Mouse (Mus musculus): ENCODE results near the gene Dcaf17. TPM values are rescaled to one million over a fixed set of nuclear protein-coding genes. Genes with fewer than 3 reads are reported as not detected.

The Dcaf17 gene
- polyA plus RNA-seq, 1 experiment from 2014 or later = 18.9 TPM

- H3K27ac ChIP-seq (ENCODE audit: poor library complexity, severe bottlenecking) = no peak overlapping the region
- ATAC-seq (ENCODE audit: insufficient number of reproducible peaks, low FRiP score) = no peak
- H3K4me2 ChIP-seq = no peak overlapping the region
- 80% methylated on average over 13 of the region's 13 CpGs for WGBS
- H3K4me1 ChIP-seq (replicated peaks) = peaks cover 20% of the 10 kb centered on the region
- no peak overlapping the region for H3K9ac ChIP-seq
- no peak overlapping the region for H3K4me3 ChIP-seq
- H3K9me3 ChIP-seq (replicated peaks) = no peaks in the 10 kb centered on the region
- H3K27me3 ChIP-seq (replicated peaks) = peaks cover 28% of the 10 kb centered on the region
- no peaks in the 10 kb centered on the region for H3K36me3 ChIP-seq
Observed at GRCm38 (mm10) chr2:71122268-71123029, 67.3 kb downstream of the Dcaf17 start.

GRCm38 (mm10) chr2:71123591-71123990, 68.5 kb downstream of the Dcaf17 start:
- Histone ChIP-seq H3K9ac (no peak overlapping the region), H3K4me1 (replicated peaks) (peaks cover 9% of the 10 kb centered on the region), H3K36me3 (no peaks in the 10 kb centered on the region), H3K9me3 (replicated peaks) (no peaks in the 10 kb centered on the region), H3K4me3 (no peak overlapping the region), H3K4me2 (no peak overlapping the region), H3K27ac (ENCODE audit: poor library complexity, severe bottlenecking) (no peak overlapping the region), H3K27me3 (replicated peaks) (peaks cover 23% of the 10 kb centered on the region)
- no peak for ATAC-seq (ENCODE audit: insufficient number of reproducible peaks, low FRiP score)
- 47% methylated on average over 2 of the region's 2 CpGs for WGBS

GRCm38 (mm10) chr2:71127779-71128534, 72.8 kb downstream of the Dcaf17 start:
- no peaks in the 10 kb centered on the region for H3K36me3 ChIP-seq
- H3K9me3 ChIP-seq (replicated peaks) = no peaks in the 10 kb centered on the region
- no peak overlapping the region for H3K4me2 ChIP-seq
- H3K27me3 ChIP-seq (replicated peaks) = no peaks in the 10 kb centered on the region
- ATAC-seq (ENCODE audit: insufficient number of reproducible peaks, low FRiP score) = no peak
- no peak overlapping the region for H3K4me3 ChIP-seq
- peaks cover 5% of the 10 kb centered on the region; the same call in 1 of the 2 replicates for H3K4me1 ChIP-seq (replicated peaks)
- H3K27ac ChIP-seq (ENCODE audit: poor library complexity, severe bottlenecking) = no peak overlapping the region
- 80% methylated on average over 10 of the region's 10 CpGs for WGBS
- no peak overlapping the region for H3K9ac ChIP-seq

GRCm38 (mm10) chr2:71130366-71130765, 75.2 kb downstream of the Dcaf17 start:
- no peak for ATAC-seq (ENCODE audit: insufficient number of reproducible peaks, low FRiP score)
- Histone ChIP-seq H3K4me2 (no peak overlapping the region), H3K4me3 (no peak overlapping the region), H3K9ac (no peak overlapping the region), H3K27me3 (replicated peaks) (peaks cover 4% of the 10 kb centered on the region; the same call in 1 of the 2 replicates), H3K27ac (ENCODE audit: poor library complexity, severe bottlenecking) (no peak overlapping the region), H3K9me3 (replicated peaks) (no peaks in the 10 kb centered on the region), H3K4me1 (replicated peaks) (0 out of 2 replicates have a peak, but pooled peaks cover 5% of the 10 kb centered on the region), H3K36me3 (no peaks in the 10 kb centered on the region)
- 84% methylated on average over 2 of the region's 2 CpGs for WGBS

GRCm38 (mm10) chr2:71131866-71132496, 76.9 kb downstream of the Dcaf17 start:
- Histone ChIP-seq H3K36me3 (no peaks in the 10 kb centered on the region), H3K4me3 (no peak overlapping the region), H3K4me2 (no peak overlapping the region), H3K4me1 (replicated peaks) (0 out of 2 replicates have a peak, but pooled peaks cover 5% of the 10 kb centered on the region), H3K27ac (ENCODE audit: poor library complexity, severe bottlenecking) (no peak overlapping the region), H3K9ac (no peak overlapping the region), H3K27me3 (replicated peaks) (peaks cover 9% of the 10 kb centered on the region; the same call in 1 of the 2 replicates), H3K9me3 (replicated peaks) (0 out of 2 replicates have a peak, but pooled peaks cover 1% of the 10 kb centered on the region)
- ATAC-seq (ENCODE audit: insufficient number of reproducible peaks, low FRiP score) = no peak
- WGBS = 66% methylated on average over 3 of the region's 3 CpGs

GRCm38 (mm10) chr2:71134041-71134505, 78.9 kb downstream of the Dcaf17 start:
- ATAC-seq (ENCODE audit: insufficient number of reproducible peaks, low FRiP score) = no peak
- H3K27me3 ChIP-seq (replicated peaks) = peaks cover 9% of the 10 kb centered on the region; the same call in 1 of the 2 replicates
- H3K9ac ChIP-seq = no peak overlapping the region
- H3K27ac ChIP-seq (ENCODE audit: poor library complexity, severe bottlenecking) = no peak overlapping the region
- 0 out of 2 replicates have a peak, but pooled peaks cover 5% of the 10 kb centered on the region for H3K4me1 ChIP-seq (replicated peaks)
- peaks cover 5% of the 10 kb centered on the region; the same call in 1 of the 2 replicates for H3K9me3 ChIP-seq (replicated peaks)
- no peak overlapping the region for H3K4me3 ChIP-seq
- 56% methylated on average over 9 of the region's 9 CpGs for WGBS
- no peaks in the 10 kb centered on the region for H3K36me3 ChIP-seq
- H3K4me2 ChIP-seq = no peak overlapping the region

- H3K36me3 ChIP-seq = no peaks in the 10 kb centered on the region
- WGBS = 66% methylated on average over 5 of the region's 5 CpGs
- H3K9me3 ChIP-seq (replicated peaks) = peaks cover 5% of the 10 kb centered on the region; the same call in 1 of the 2 replicates
Observed at GRCm38 (mm10) chr2:71134836-71135235, 79.7 kb downstream of the Dcaf17 start.

GRCm38 (mm10) chr2:71140622-71141021, 85.5 kb downstream of the Dcaf17 start:
- no peak overlapping the region for H3K4me3 ChIP-seq
- peaks cover 2% of the 10 kb centered on the region; the same call in 1 of the 2 replicates for H3K27me3 ChIP-seq (replicated peaks)
- no peak overlapping the region for H3K9ac ChIP-seq
- WGBS = 64% methylated on average over 4 of the region's 4 CpGs
- H3K4me2 ChIP-seq = no peak overlapping the region
- no peak for ATAC-seq (ENCODE audit: insufficient number of reproducible peaks, low FRiP score)
- H3K36me3 ChIP-seq = no peaks in the 10 kb centered on the region
- H3K9me3 ChIP-seq (replicated peaks) = peaks cover 5% of the 10 kb centered on the region; the same call in 1 of the 2 replicates
- H3K4me1 ChIP-seq (replicated peaks) = no peaks in the 10 kb centered on the region
- no peak overlapping the region for H3K27ac ChIP-seq (ENCODE audit: poor library complexity, severe bottlenecking)

More at GRCm38 (mm10) chr2:71134836-71135235, 79.7 kb downstream of the Dcaf17 start:
- no peak for ATAC-seq (ENCODE audit: insufficient number of reproducible peaks, low FRiP score)
- Histone ChIP-seq H3K27me3 (replicated peaks) (peaks cover 9% of the 10 kb centered on the region; the same call in 1 of the 2 replicates), H3K4me3 (no peak overlapping the region), H3K4me2 (no peak overlapping the region), H3K4me1 (replicated peaks) (0 out of 2 replicates have a peak, but pooled peaks cover 5% of the 10 kb centered on the region), H3K9ac (no peak overlapping the region), H3K27ac (ENCODE audit: poor library complexity, severe bottlenecking) (no peak overlapping the region)

GRCm38 (mm10) chr2:71142410-71142809, 87.3 kb downstream of the Dcaf17 start:
- Histone ChIP-seq H3K4me2 (no peak overlapping the region), H3K27me3 (replicated peaks) (0 out of 2 replicates have a peak, but pooled peaks cover 3% of the 10 kb centered on the region), H3K4me1 (replicated peaks) (0 out of 2 replicates have a peak, but pooled peaks cover 4% of the 10 kb centered on the region), H3K9me3 (replicated peaks) (peaks cover under 1% of the 10 kb centered on the region; the same call in 1 of the 2 replicates), H3K36me3 (no peaks in the 10 kb centered on the region), H3K4me3 (no peak overlapping the region), H3K27ac (ENCODE audit: poor library complexity, severe bottlenecking) (no peak overlapping the region), H3K9ac (no peak overlapping the region)
- WGBS = 46% methylated on average over 7 of the region's 7 CpGs
- ATAC-seq (ENCODE audit: insufficient number of reproducible peaks, low FRiP score) = no peak

- 73% methylated on average over 4 of the region's 4 CpGs for WGBS
- H3K9ac ChIP-seq = no peak overlapping the region
- H3K9me3 ChIP-seq (replicated peaks) = no peaks in the 10 kb centered on the region
- ATAC-seq (ENCODE audit: insufficient number of reproducible peaks, low FRiP score) = no peak
- H3K4me1 ChIP-seq (replicated peaks) = peaks cover 7% of the 10 kb centered on the region; the same call in 1 of the 2 replicates
- H3K27me3 ChIP-seq (replicated peaks) = 0 out of 2 replicates have a peak, but pooled peaks cover 5% of the 10 kb centered on the region
- H3K36me3 ChIP-seq = no peaks in the 10 kb centered on the region
- no peak overlapping the region for H3K27ac ChIP-seq (ENCODE audit: poor library complexity, severe bottlenecking)
- no peak overlapping the region for H3K4me3 ChIP-seq
- no peak overlapping the region for H3K4me2 ChIP-seq
Observed at GRCm38 (mm10) chr2:71145853-71146252, 90.7 kb downstream of the Dcaf17 start.
